Mouse (Mus musculus): ENCODE results near the gene Pon1. TPM values are rescaled to one million over a fixed set of nuclear protein-coding genes. Genes with fewer than 3 reads are reported as not detected.

Gene Pon1
- polyA plus RNA-seq, 1 experiment from 2014 or later, result not detected

DNA sequence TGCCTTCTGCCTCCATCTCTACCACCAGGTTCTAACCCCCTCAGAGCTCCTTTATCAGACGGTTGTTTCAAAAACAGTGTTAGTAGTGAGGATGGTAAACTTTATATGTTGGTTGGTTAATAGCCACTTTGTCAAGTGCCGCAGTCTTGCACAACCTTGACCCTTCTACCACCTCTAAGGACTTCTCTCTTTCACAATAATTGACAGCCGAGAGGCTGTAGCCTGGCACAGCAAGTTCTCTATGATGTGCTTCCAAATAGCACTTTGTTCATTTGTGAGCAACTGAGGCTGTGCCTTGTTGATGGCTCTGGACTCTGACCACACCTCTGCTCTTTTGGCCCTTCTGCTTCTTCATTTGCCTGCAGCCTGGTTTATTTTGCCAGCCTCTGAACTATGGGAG, 6.2 kb upstream of the Pon1 start:
- H3K27ac ChIP-seq, result no peak overlapping the region
- ATAC-seq (ENCODE audit: insufficient number of reproducible peaks, insufficient read depth, low FRiP score, low TSS enrichment, low read depth), result no peak

GRCm38 (mm10) chr6:5199376-5199905, 5.7 kb upstream of the Pon1 start:
- no peak overlapping the region for H3K4me2 ChIP-seq
- H3K27me3 ChIP-seq, result no peaks in the 10 kb centered on the region
- no peak overlapping the region for H3K9ac ChIP-seq (replicated peaks)
- H3K36me3 ChIP-seq, result no peaks in the 10 kb centered on the region
- no peaks in the 10 kb centered on the region for H3K4me1 ChIP-seq (replicated peaks)
- no peak overlapping the region for H3K4me3 ChIP-seq (replicated peaks)
- H3K27ac ChIP-seq, result no peak overlapping the region
- 87% methylated on average over 8 of the region's 8 CpGs for WGBS
- no peak for ATAC-seq (ENCODE audit: insufficient number of reproducible peaks, insufficient read depth, low FRiP score, low TSS enrichment, low read depth)
- 0 out of 2 replicates have a peak, but pooled peaks cover 4% of the 10 kb centered on the region for H3K9me3 ChIP-seq

More for the DNA sequence above, 6.2 kb upstream of the Pon1 start:
- H3K4me3 ChIP-seq (replicated peaks), result no peak overlapping the region
- H3K4me1 ChIP-seq (replicated peaks), result no peaks in the 10 kb centered on the region
- WGBS, result 81% methylated on average over 3 of the region's 3 CpGs
- no peak overlapping the region for H3K4me2 ChIP-seq
- H3K9me3 ChIP-seq, result 0 out of 2 replicates have a peak, but pooled peaks cover 4% of the 10 kb centered on the region
- no peaks in the 10 kb centered on the region for H3K27me3 ChIP-seq
- no peaks in the 10 kb centered on the region for H3K36me3 ChIP-seq
- H3K9ac ChIP-seq (replicated peaks), result no peak overlapping the region

- ATAC-seq (ENCODE audit: insufficient number of reproducible peaks, insufficient read depth, low FRiP score, low TSS enrichment, low read depth), result no peak
- no peaks in the 10 kb centered on the region for H3K27me3 ChIP-seq
- H3K9me3 ChIP-seq, result 0 out of 2 replicates have a peak, but pooled peaks cover 4% of the 10 kb centered on the region
- H3K4me1 ChIP-seq (replicated peaks), result peaks cover 4% of the 10 kb centered on the region
- H3K27ac ChIP-seq, result no peak overlapping the region
- no peak overlapping the region for H3K4me3 ChIP-seq (replicated peaks)
- H3K4me2 ChIP-seq, result no peak overlapping the region
- WGBS, result 89% methylated on average over 5 of the region's 5 CpGs
- no peaks in the 10 kb centered on the region for H3K36me3 ChIP-seq
- H3K9ac ChIP-seq (replicated peaks), result no peak overlapping the region
These were observed 4.8 kb upstream of the Pon1 start for GRCm38 (mm10) chr6:5198590-5198989.

GRCm38 (mm10) chr6:5190761-5191160, 3.0 kb downstream of the Pon1 start:
- no peaks in the 10 kb centered on the region for H3K27me3 ChIP-seq
- no peak overlapping the region for H3K4me2 ChIP-seq
- 85% methylated on average over 4 of the region's 4 CpGs for WGBS
- peaks cover 11% of the 10 kb centered on the region for H3K4me1 ChIP-seq (replicated peaks)
- no peak for ATAC-seq (ENCODE audit: insufficient number of reproducible peaks, insufficient read depth, low FRiP score, low TSS enrichment, low read depth)
- H3K9me3 ChIP-seq, result no peaks in the 10 kb centered on the region
- no peak overlapping the region for H3K9ac ChIP-seq (replicated peaks)
- no peak overlapping the region for H3K27ac ChIP-seq
- H3K4me3 ChIP-seq (replicated peaks), result no peak overlapping the region
- no peaks in the 10 kb centered on the region for H3K36me3 ChIP-seq

DNA sequence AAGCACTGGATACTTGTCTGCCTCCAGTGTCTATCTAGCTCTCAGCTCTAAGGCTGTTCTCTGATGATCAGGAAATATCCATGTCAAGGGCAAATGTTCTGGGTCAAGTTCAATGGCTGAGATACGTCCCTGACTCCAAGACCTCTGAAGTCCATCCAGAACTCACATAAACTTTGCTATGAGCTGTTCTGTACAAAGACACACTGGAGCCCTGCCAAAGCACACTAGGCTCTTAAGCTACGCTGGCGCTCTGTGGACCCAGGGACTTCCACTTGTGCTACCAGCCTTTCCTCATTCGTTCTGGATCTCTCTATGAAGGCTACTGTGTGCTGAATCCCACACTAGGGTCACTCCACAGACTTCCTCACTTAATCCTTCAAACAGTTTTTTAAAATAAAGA, 4.2 kb downstream of the Pon1 start:
- Histone ChIP-seq H3K9ac (replicated peaks) (no peak overlapping the region), H3K4me1 (replicated peaks) (peaks cover 11% of the 10 kb centered on the region), H3K4me3 (replicated peaks) (no peak overlapping the region), H3K27ac (no peak overlapping the region), H3K4me2 (no peak overlapping the region), H3K27me3 (no peaks in the 10 kb centered on the region), H3K9me3 (no peaks in the 10 kb centered on the region), H3K36me3 (no peaks in the 10 kb centered on the region)
- 76% methylated on average over 4 of the region's 4 CpGs for WGBS
- no peak for ATAC-seq (ENCODE audit: insufficient number of reproducible peaks, insufficient read depth, low FRiP score, low TSS enrichment, low read depth)

DNA sequence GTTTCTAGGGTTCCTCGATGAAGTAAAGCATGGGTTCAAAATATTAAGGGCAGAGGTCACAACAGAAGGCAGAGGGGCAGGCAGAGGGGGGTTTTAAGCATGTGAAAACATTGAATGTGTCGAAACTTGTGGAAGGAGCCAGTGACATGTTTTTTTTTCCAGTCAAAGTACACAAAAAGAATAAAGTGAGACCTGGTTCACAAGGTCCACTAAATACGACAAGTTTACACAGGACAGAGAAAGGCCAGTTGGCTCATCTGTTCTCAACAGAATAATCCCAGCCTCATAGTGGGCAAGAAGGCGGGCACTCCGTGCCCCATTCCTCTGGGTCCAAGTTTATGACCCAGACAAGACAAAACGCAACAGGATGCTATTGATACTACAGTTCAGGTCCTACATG, 4.8 kb downstream of the Pon1 start:
- Histone ChIP-seq H3K36me3 (no peaks in the 10 kb centered on the region), H3K4me1 (replicated peaks) (peaks cover 11% of the 10 kb centered on the region), H3K27ac (no peak overlapping the region), H3K9me3 (no peaks in the 10 kb centered on the region), H3K9ac (replicated peaks) (no peak overlapping the region), H3K4me3 (replicated peaks) (no peak overlapping the region), H3K27me3 (no peaks in the 10 kb centered on the region), H3K4me2 (no peak overlapping the region)
- 69% methylated on average over 6 of the region's 6 CpGs for WGBS
- ATAC-seq (ENCODE audit: insufficient number of reproducible peaks, insufficient read depth, low FRiP score, low TSS enrichment, low read depth), result no peak

- no peaks in the 10 kb centered on the region for H3K27me3 ChIP-seq
- H3K9ac ChIP-seq (replicated peaks), result no peak overlapping the region
- WGBS, result 76% methylated on average over 5 of the region's 5 CpGs
- no peak overlapping the region for H3K27ac ChIP-seq
- 0 out of 2 replicates have a peak, but pooled peaks cover 4% of the 10 kb centered on the region for H3K4me1 ChIP-seq (replicated peaks)
- no peaks in the 10 kb centered on the region for H3K9me3 ChIP-seq
- ATAC-seq (ENCODE audit: insufficient number of reproducible peaks, insufficient read depth, low FRiP score, low TSS enrichment, low read depth), result no peak
- H3K4me3 ChIP-seq (replicated peaks), result no peak overlapping the region
- H3K4me2 ChIP-seq, result no peak overlapping the region
- H3K36me3 ChIP-seq, result no peaks in the 10 kb centered on the region
These were observed 5.7 kb downstream of the Pon1 start for GRCm38 (mm10) chr6:5188036-5188435.

DNA sequence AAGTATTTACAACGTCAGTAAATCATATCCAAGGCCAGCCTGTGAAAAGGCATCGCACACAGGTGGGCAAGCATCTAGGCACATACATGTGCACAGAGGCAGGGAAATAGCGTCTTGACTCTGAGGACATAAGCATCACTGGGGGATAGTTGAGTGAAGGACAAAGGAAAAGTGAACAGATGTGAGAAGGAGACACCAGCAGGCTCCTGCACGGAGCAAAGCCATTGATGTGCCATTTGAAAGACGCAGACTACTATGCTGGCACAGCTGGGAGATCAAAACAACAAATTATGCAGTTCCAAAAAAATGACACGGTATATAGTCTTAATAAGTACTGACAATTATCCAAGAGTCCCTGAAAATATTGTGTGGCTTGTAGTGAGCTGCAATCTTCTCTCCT, 6.2 kb downstream of the Pon1 start:
- H3K9me3 ChIP-seq, result no peaks in the 10 kb centered on the region
- H3K36me3 ChIP-seq, result no peaks in the 10 kb centered on the region
- H3K4me1 ChIP-seq (replicated peaks), result 0 out of 2 replicates have a peak, but pooled peaks cover 4% of the 10 kb centered on the region
- no peak overlapping the region for H3K27ac ChIP-seq
- H3K4me2 ChIP-seq, result no peak overlapping the region
- 65% methylated on average over 6 of the region's 6 CpGs for WGBS
- ATAC-seq (ENCODE audit: insufficient number of reproducible peaks, insufficient read depth, low FRiP score, low TSS enrichment, low read depth), result no peak
- H3K9ac ChIP-seq (replicated peaks), result no peak overlapping the region
- H3K4me3 ChIP-seq (replicated peaks), result no peak overlapping the region
- H3K27me3 ChIP-seq, result no peaks in the 10 kb centered on the region

DNA sequence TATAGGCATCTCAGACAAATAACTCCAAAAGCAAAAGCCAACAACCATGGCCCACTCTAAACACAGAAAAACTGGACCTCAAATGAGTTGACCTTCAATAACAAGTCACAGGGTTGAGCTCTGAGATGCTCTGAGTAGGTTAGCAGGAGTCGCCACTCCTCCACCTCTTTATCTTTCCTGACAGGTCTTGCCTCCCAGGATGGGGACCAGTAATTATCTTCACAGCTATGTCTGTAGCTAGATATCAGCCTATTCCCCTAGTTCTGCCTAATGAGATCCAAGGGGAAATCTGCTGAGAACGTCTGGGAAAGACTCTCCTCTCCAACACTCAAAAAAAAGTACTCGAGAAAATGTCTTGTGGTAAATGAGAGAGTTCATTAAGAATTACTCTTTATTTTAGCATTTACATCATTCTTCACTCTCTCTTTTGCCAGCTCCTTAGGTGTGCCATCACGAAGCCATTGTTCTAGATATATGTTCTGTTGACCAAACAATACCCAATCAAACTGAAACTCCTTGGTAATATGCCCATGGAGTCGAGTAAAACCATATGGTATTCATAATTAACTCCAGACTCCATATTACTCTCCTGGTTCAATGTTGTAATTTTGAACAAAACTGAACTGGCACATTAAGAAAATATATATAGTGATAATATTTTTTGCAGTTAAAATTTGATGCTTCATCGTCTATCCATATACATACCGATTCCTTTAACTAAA, 7.4 kb downstream of the Pon1 start:
- Histone ChIP-seq H3K4me2 (no peak overlapping the region), H3K9ac (replicated peaks) (no peak overlapping the region), H3K27me3 (no peaks in the 10 kb centered on the region), H3K4me3 (replicated peaks) (no peak overlapping the region), H3K4me1 (replicated peaks) (0 out of 2 replicates have a peak, but pooled peaks cover 4% of the 10 kb centered on the region), H3K27ac (no peak overlapping the region), H3K36me3 (no peaks in the 10 kb centered on the region), H3K9me3 (no peaks in the 10 kb centered on the region)
- 45% methylated on average over 7 of the region's 7 CpGs for WGBS
- no peak for ATAC-seq (ENCODE audit: insufficient number of reproducible peaks, insufficient read depth, low FRiP score, low TSS enrichment, low read depth)

- Histone ChIP-seq H3K4me1 (replicated peaks) (peaks cover 22% of the 10 kb centered on the region), H3K4me2 (no peak overlapping the region), H3K9ac (replicated peaks) (no peak overlapping the region), H3K36me3 (no peaks in the 10 kb centered on the region), H3K9me3 (no peaks in the 10 kb centered on the region), H3K4me3 (replicated peaks) (no peak overlapping the region), H3K27me3 (no peaks in the 10 kb centered on the region), H3K27ac (no peak overlapping the region)
- ATAC-seq (ENCODE audit: insufficient number of reproducible peaks, insufficient read depth, low FRiP score, low TSS enrichment, low read depth), result no peak
- WGBS, result 73% methylated on average over 5 of the region's 5 CpGs
These were observed 13.1 kb downstream of the Pon1 start for GRCm38 (mm10) chr6:5180645-5181044.

- no peaks in the 10 kb centered on the region for H3K36me3 ChIP-seq
These were observed 14.6 kb downstream of the Pon1 start for GRCm38 (mm10) chr6:5179189-5179588.

More at GRCm38 (mm10) chr6:5179189-5179588, 14.6 kb downstream of the Pon1 start:
- no peak overlapping the region for H3K9ac ChIP-seq (replicated peaks)
- ATAC-seq (ENCODE audit: insufficient number of reproducible peaks, insufficient read depth, low FRiP score, low TSS enrichment, low read depth), result peak; percentile 82; the same call in 1 of the 2 replicates
- H3K27ac ChIP-seq, result no peak overlapping the region
- no peaks in the 10 kb centered on the region for H3K9me3 ChIP-seq
- no peaks in the 10 kb centered on the region for H3K27me3 ChIP-seq
- peaks cover 22% of the 10 kb centered on the region for H3K4me1 ChIP-seq (replicated peaks)
- no peak overlapping the region for H3K4me3 ChIP-seq (replicated peaks)
- WGBS, result 46% methylated on average over 6 of the region's 6 CpGs
- no peak overlapping the region for H3K4me2 ChIP-seq
